Mouse (Mus musculus): Measurements from ENCODE around the gene Tdrd12. TPM values are rescaled to one million over a fixed set of nuclear protein-coding genes. Genes with fewer than 3 reads are reported as not detected.

The Tdrd12 gene
- polyA plus RNA-seq, 1 experiment from 2014 or later = 0.73 TPM

DNA sequence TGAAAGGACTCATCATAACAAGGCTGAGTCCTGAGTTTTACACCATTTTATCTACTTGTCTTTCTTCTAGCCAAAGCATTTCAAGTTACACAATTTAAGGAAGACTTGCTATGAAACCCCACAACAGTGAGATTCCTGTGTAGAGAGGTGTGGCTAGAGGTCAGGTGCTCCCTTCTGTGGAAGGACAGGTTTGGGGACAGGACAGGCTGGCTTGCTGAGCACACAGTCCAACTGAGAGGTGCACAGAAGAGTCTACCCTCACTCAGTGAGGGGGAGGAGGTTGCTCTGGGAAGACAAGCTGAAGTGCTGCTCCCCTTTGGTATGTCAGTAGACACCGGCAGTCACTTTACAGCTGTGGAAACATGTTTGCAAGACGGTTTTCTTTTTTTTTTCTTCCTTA is 61.1 kb downstream of the Tdrd12 start:
- no peaks in the 10 kb centered on the region for H3K27me3 ChIP-seq
- H3K9me3 ChIP-seq = no peaks in the 10 kb centered on the region
- H3K4me3 ChIP-seq = no peak overlapping the region
- no peak overlapping the region for H3K4me2 ChIP-seq
- no peak for ATAC-seq (ENCODE audit: low FRiP score, low read depth)
- H3K4me1 ChIP-seq (replicated peaks) = no peaks in the 10 kb centered on the region
- H3K9ac ChIP-seq = no peak overlapping the region
- H3K36me3 ChIP-seq = no peaks in the 10 kb centered on the region
- no peak overlapping the region for H3K27ac ChIP-seq (replicated peaks)
- 91% methylated on average over 2 of the region's 2 CpGs for WGBS

GRCm38 (mm10) chr7:35470794-35471193 is 66.8 kb downstream of the Tdrd12 start:
- H3K27me3 ChIP-seq = no peaks in the 10 kb centered on the region
- 42% methylated on average over 4 of the region's 4 CpGs for WGBS
- H3K9me3 ChIP-seq = no peaks in the 10 kb centered on the region
- ATAC-seq (ENCODE audit: low FRiP score, low read depth) = no peak
- H3K4me3 ChIP-seq = no peak overlapping the region
- H3K9ac ChIP-seq = no peak overlapping the region
- H3K36me3 ChIP-seq = no peaks in the 10 kb centered on the region
- no peak overlapping the region for H3K27ac ChIP-seq (replicated peaks)
- H3K4me1 ChIP-seq (replicated peaks) = no peaks in the 10 kb centered on the region
- H3K4me2 ChIP-seq = no peak overlapping the region

DNA sequence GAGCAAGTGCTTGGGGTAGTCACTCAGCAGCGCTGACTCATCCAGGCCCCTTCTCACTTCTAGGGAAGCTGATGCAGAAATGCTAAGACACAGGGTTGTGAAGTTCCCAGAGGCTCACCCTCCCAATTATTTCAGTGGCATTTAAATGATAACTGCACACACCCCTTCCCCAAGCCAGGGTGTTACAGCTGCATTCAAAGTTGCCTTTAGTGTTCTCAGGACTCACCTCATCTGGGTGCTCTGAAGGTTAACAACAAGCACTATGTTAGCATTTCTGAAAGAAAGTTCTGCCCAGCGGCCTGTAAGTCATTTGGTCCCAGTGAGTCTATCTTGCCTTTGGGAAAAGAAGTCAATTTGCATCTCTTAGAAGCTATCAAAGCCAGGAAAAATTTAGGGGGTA is 69.7 kb downstream of the Tdrd12 start:
- no peaks in the 10 kb centered on the region for H3K27me3 ChIP-seq
- H3K4me3 ChIP-seq = no peak overlapping the region
- H3K9ac ChIP-seq = no peak overlapping the region
- ATAC-seq (ENCODE audit: low FRiP score, low read depth) = no peak
- H3K4me2 ChIP-seq = no peak overlapping the region
- H3K27ac ChIP-seq (replicated peaks) = no peak overlapping the region
- H3K9me3 ChIP-seq = no peaks in the 10 kb centered on the region
- H3K36me3 ChIP-seq = no peaks in the 10 kb centered on the region
- 68% methylated on average over 2 of the region's 2 CpGs for WGBS
- no peaks in the 10 kb centered on the region for H3K4me1 ChIP-seq (replicated peaks)

GRCm38 (mm10) chr7:35465027-35465426 is 72.5 kb downstream of the Tdrd12 start:
- H3K4me2 ChIP-seq = no peak overlapping the region

DNA sequence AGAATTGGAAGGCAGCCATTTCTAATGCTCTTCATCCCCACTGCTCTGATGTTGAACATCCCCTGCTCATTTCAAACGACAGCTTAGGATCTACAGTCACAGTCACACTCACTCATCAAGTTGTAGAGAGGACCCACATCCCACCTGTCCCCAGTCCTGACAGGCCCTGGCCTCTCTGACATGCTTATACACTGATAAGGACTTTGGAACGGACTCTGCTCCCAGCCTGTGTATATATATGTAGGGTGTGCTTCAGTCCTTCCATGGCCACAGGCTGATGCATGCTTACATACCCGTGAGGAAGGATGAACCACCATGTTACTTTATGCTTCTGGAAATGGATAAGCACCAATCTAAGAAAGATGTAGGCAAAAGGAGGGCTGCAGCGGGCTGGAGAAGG is 76.6 kb downstream of the Tdrd12 start:
- no peak for ATAC-seq (ENCODE audit: low FRiP score, low read depth)

More at GRCm38 (mm10) chr7:35465027-35465426, 72.5 kb downstream of the Tdrd12 start:
- Histone ChIP-seq H3K27me3 (no peaks in the 10 kb centered on the region), H3K9me3 (no peaks in the 10 kb centered on the region), H3K9ac (no peak overlapping the region), H3K36me3 (no peaks in the 10 kb centered on the region), H3K4me3 (no peak overlapping the region), H3K27ac (replicated peaks) (no peak overlapping the region), H3K4me1 (replicated peaks) (no peaks in the 10 kb centered on the region)
- WGBS = 98% methylated on average over 5 of the region's 5 CpGs
- ATAC-seq (ENCODE audit: low FRiP score, low read depth) = no peak

DNA sequence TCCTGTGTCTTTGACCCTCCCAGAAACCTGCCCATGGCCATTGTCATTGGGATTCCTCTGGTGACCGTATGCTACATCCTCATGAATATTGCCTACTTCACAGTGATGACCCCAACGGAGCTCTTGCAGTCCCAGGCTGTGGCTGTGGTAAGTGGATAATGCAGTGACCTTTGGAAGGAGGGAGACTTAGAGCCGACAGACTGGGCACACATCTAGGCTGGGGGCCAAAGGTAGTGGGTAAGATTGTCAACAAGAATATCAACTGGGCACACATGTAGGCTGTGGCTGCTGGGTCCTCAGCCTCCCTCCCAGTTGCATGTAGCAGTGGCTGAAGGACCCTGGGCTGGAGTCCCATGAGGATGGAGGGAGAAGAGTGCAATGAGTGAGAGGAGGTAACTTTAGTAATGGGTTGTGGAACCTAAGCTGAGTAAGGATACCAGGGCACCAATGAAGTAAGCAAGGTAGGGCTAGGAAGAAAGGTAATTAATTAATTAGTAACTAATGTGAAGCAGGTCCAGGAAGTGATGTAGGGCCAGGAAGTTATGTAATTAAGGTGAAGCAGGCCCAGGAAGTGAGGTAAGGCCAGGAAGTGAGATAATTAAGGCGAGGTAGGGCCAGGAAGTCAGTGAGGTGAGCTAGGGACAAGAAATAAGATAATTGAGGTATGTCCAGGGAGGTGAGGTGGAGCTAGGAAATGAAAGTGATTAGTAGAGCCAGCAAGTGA is 81.3 kb downstream of the Tdrd12 start:
- Histone ChIP-seq H3K27ac (replicated peaks) (no peak overlapping the region), H3K9me3 (no peaks in the 10 kb centered on the region), H3K9ac (no peak overlapping the region), H3K4me2 (no peak overlapping the region), H3K27me3 (no peaks in the 10 kb centered on the region), H3K36me3 (no peaks in the 10 kb centered on the region), H3K4me1 (replicated peaks) (no peaks in the 10 kb centered on the region), H3K4me3 (no peak overlapping the region)
- 86% methylated on average over 4 of the region's 4 CpGs for WGBS
- no peak for ATAC-seq (ENCODE audit: low FRiP score, low read depth)

More for the DNA sequence above, 76.6 kb downstream of the Tdrd12 start:
- Histone ChIP-seq H3K36me3 (no peaks in the 10 kb centered on the region), H3K9ac (no peak overlapping the region), H3K4me3 (no peak overlapping the region), H3K27me3 (no peaks in the 10 kb centered on the region), H3K9me3 (no peaks in the 10 kb centered on the region), H3K4me2 (no peak overlapping the region), H3K27ac (replicated peaks) (no peak overlapping the region), H3K4me1 (replicated peaks) (no peaks in the 10 kb centered on the region)
- WGBS = 84% methylated on average over 4 of the region's 4 CpGs

DNA sequence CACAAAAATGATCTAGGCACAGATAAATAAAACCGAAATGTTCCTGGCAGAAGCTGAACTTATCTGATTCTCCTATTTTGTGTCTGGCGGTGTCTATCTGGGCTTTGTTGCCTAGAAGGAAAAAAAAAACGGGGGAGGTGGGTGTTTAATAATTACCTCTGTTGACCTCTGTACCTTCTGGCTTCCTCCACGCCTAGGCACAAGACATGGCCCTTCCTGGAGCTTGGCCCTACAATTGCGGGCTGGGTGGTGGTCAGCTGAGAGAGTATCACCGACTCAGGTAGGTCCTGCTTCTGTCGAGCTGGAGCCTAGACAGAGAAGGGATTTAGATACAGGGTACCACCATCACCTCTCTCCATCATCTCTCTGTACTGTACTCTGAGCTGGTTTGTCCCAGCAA is 88.7 kb downstream of the Tdrd12 start:
- Histone ChIP-seq H3K9me3 (no peaks in the 10 kb centered on the region), H3K27ac (replicated peaks) (no peak overlapping the region), H3K36me3 (no peaks in the 10 kb centered on the region), H3K27me3 (no peaks in the 10 kb centered on the region), H3K9ac (no peak overlapping the region), H3K4me3 (no peak overlapping the region), H3K4me2 (no peak overlapping the region), H3K4me1 (replicated peaks) (0 out of 2 replicates have a peak, but pooled peaks cover 3% of the 10 kb centered on the region)
- no peak for ATAC-seq (ENCODE audit: low FRiP score, low read depth)
- 79% methylated on average over 7 of the region's 7 CpGs for WGBS

DNA sequence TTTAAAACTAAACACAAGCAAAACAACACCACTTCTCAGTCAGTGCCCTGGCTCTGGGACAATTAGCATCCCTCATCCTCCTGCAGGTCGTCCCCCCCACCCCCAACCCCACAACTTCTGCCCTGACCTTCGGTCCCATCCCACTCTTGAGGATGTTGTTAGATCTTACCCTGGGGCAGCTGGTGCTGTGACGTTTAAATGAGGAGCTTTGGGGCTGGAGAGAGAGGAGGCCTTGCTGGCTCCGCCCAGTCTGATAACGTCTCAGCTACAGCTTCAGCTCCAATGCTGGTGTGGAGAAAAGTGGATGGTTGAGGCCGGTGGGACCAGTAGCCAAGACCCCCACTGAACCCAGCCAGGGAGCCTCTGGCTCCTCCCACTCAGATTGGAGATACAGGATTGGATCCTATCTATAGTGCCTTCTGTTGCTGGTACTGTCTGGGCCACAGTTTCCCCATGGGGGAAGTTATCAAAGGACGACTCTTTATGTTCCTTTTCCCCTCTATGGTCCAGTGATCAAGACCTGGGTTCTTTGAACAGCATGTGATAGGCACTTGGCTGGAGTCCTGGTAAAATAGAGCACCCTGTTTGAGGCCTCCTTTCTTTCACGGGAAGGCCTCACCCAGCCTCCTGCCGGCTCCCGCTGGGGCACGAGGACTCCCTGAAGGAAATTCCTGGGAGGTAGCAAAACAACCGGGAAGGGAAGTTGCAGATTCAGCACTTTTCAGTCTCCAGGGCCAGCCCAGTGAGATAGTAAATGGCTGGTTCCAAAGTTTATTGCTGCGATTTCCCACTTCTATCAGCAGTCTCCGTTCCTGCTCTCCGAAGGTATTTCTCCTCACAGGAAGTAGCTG is 89.3 kb downstream of the Tdrd12 start, which contains the start of gene Slc7a9:
Gene Slc7a9, plus strand, starts transcription at position 801 of the 851 bp plus-strand sequence.
- WGBS = 31% methylated on average over 15 of the region's 15 CpGs
- ATAC-seq (ENCODE audit: low FRiP score, low read depth) = no peak

GRCm38 (mm10) chr7:35447501-35447900 is 90.0 kb downstream of the Tdrd12 start:
- Histone ChIP-seq H3K27me3 (no peaks in the 10 kb centered on the region), H3K4me2 (no peak overlapping the region), H3K27ac (replicated peaks) (no peak overlapping the region), H3K36me3 (no peaks in the 10 kb centered on the region), H3K4me3 (no peak overlapping the region), H3K4me1 (replicated peaks) (0 out of 2 replicates have a peak, but pooled peaks cover 3% of the 10 kb centered on the region), H3K9me3 (no peaks in the 10 kb centered on the region), H3K9ac (no peak overlapping the region)
- WGBS = 47% methylated on average over 4 of the region's 4 CpGs
- no peak for ATAC-seq (ENCODE audit: low FRiP score, low read depth)

More for the DNA sequence above, 89.3 kb downstream of the Tdrd12 start, which contains the start of gene Slc7a9:
- H3K4me2 ChIP-seq = no peak within 1 kb of the TSS
- H3K27me3 ChIP-seq = no peaks in the 10 kb centered on the region
- H3K9me3 ChIP-seq = no peaks in the 10 kb centered on the region
- H3K36me3 ChIP-seq = no peaks in the 10 kb centered on the region
- no peak within 1 kb of the TSS for H3K4me3 ChIP-seq
- H3K27ac ChIP-seq (replicated peaks) = no peak within 1 kb of the TSS
- no peak within 1 kb of the TSS for H3K9ac ChIP-seq
- 0 out of 2 replicates have a peak, but pooled peaks cover 3% of the 10 kb centered on the region for H3K4me1 ChIP-seq (replicated peaks)

- Histone ChIP-seq H3K4me1 (replicated peaks) (no peaks in the 10 kb centered on the region), H3K36me3 (peaks cover 43% of the 10 kb centered on the region), H3K27ac (replicated peaks) (no peak overlapping the region), H3K4me2 (no peak overlapping the region), H3K9ac (no peak overlapping the region), H3K9me3 (no peaks in the 10 kb centered on the region), H3K4me3 (no peak overlapping the region), H3K27me3 (no peaks in the 10 kb centered on the region)
- 80% methylated on average over 9 of the region's 9 CpGs for WGBS
- ATAC-seq (ENCODE audit: low FRiP score, low read depth) = no peak
Observed at GRCm38 (mm10) chr7:35435266-35435665, 102.3 kb downstream of the Tdrd12 start.

DNA sequence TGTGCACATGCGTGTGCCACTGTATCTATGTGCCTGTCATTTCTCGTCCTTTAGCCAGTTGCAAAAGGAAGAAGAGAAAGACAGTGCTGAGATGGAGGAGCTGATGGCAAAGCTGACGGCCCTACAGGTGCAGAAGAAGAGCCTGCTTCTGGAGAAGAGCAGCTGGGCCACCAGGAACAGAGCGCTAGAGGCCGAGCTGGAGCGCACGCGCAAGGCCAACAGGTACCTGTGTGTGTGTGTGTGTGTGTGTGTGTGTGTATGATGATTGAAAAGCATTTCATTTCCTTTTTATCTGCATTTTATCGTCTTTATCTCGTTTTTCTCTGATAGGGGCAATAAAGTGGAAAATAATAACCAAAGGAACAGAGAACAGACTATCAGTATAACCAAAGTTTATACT is 109.4 kb downstream of the Tdrd12 start:
- peaks cover 45% of the 10 kb centered on the region for H3K36me3 ChIP-seq
- no peaks in the 10 kb centered on the region for H3K4me1 ChIP-seq (replicated peaks)
- no peak overlapping the region for H3K27ac ChIP-seq (replicated peaks)
- WGBS = 96% methylated on average over 10 of the region's 10 CpGs
- H3K4me3 ChIP-seq = no peak overlapping the region
- no peaks in the 10 kb centered on the region for H3K9me3 ChIP-seq
- no peak overlapping the region for H3K9ac ChIP-seq
- H3K4me2 ChIP-seq = no peak overlapping the region
- no peaks in the 10 kb centered on the region for H3K27me3 ChIP-seq
- no peak for ATAC-seq (ENCODE audit: low FRiP score, low read depth)

GRCm38 (mm10) chr7:35423071-35423470 is 114.5 kb downstream of the Tdrd12 start:
- H3K36me3 ChIP-seq = peaks cover 57% of the 10 kb centered on the region
- no peak overlapping the region for H3K4me2 ChIP-seq

More at GRCm38 (mm10) chr7:35423071-35423470, 114.5 kb downstream of the Tdrd12 start:
- Histone ChIP-seq H3K27ac (replicated peaks) (no peak overlapping the region), H3K27me3 (no peaks in the 10 kb centered on the region), H3K4me3 (no peak overlapping the region), H3K9ac (no peak overlapping the region), H3K4me1 (replicated peaks) (no peaks in the 10 kb centered on the region), H3K9me3 (no peaks in the 10 kb centered on the region)
- no peak for ATAC-seq (ENCODE audit: low FRiP score, low read depth)
- 93% methylated on average over 10 of the region's 10 CpGs for WGBS

Measured in hindbrain, embryonic 15.5 days (tissue).